Mouse (Mus musculus) intestine, postnatal 0 days (tissue): ENCODE measurements around the gene Msln. TPM values are rescaled to one million over a fixed set of nuclear protein-coding genes. Genes with fewer than 3 reads are reported as not detected.

Experiments
- ATAC-seq: fragments of 200-750 bp; cut with Nextera tagmentation; 2 replicates; pipeline ENCODE4 v1.8.0; 2017; ENCODE audit warnings: mild to moderate bottlenecking, moderate TSS enrichment, moderate library complexity
- H3K27ac ChIP-seq: fragments of 300-500 bp; sonication (generic); 2 replicates; pipeline ENCODE4 v1.5.1; 2014; ENCODE audit warnings: mild to moderate bottlenecking, low read depth, low read length, moderate library complexity
- H3K27me3 ChIP-seq: fragments of 300-500 bp; sonication (generic); replicated peaks from 2 replicates; pipeline ENCODE4 v1.6.1; 2014; ENCODE audit warnings: low read length, mixed read lengths; ENCODE audit not compliant: control insufficient read depth, insufficient read depth
- H3K36me3 ChIP-seq: fragments of 300-500 bp; sonication (generic); 2 replicates; pipeline ENCODE4 v1.6.1; 2014; ENCODE audit warnings: mild to moderate bottlenecking, moderate library complexity; ENCODE audit not compliant: control insufficient read depth, insufficient read depth
- H3K4me1 ChIP-seq: fragments of 300-500 bp; sonication (generic); replicated peaks from 2 replicates; pipeline ENCODE4 v1.6.1; 2014; ENCODE audit warnings: antibody characterized with exemption, low read length, mixed read lengths; ENCODE audit not compliant: control insufficient read depth, insufficient read depth
- H3K4me2 ChIP-seq: fragments of 300-500 bp; sonication (generic); replicated peaks from 2 replicates; pipeline ENCODE4 v1.6.1; 2014; ENCODE audit warnings: low read depth, mild to moderate bottlenecking, moderate library complexity
- H3K4me3 ChIP-seq: fragments of 300-500 bp; sonication (generic); 2 replicates; pipeline ENCODE4 v1.5.1; 2014; ENCODE audit warnings: low read depth, low read length
- H3K9ac ChIP-seq: fragments of 300-500 bp; sonication (generic); 2 replicates; pipeline ENCODE4 v1.6.1; 2014; ENCODE audit warnings: mild to moderate bottlenecking, low read depth, low read length
- H3K9me3 ChIP-seq: fragments of 300-500 bp; sonication (generic); 2 replicates; pipeline ENCODE4 v1.6.1; 2016; ENCODE audit warnings: mixed run types; ENCODE audit not compliant: control insufficient read depth
- CTCF ChIP-seq: sonication (generic); IDR thresholded peaks from 2 replicates; pipeline ENCODE4 v1.5.1; 2016; ENCODE audit warnings: low read depth, mild to moderate bottlenecking, control low read depth, antibody characterized with exemption, moderate library complexity
- WGBS: fragments of 180-500 bp; shearing (Covaris S2); extraction: QIAGEN DNeasy Blood & Tissue Kit; methylation state at CpG from one replicate; pipeline ENCODE4 v1.1.7; 2014; 5-methylcytosine and 5-hydroxymethylcytosine counted together
- polyA plus RNA-seq: library from polyadenylated mRNA; unstranded; fragments of >200 nt; fragmentation: Nextera tagmentation; extraction: Ambion mirVana; gene quantifications from 2 replicates; pipeline ENCODE4 v1.2.1, GENCODE M21; 2015

The Msln gene
- polyA plus RNA-seq, 1 experiment from 2014 or later = 48.2 TPM

- no peak overlapping the region for H3K27ac ChIP-seq
- no peak for TF ChIP-seq CTCF
- peaks cover 28% of the 10 kb centered on the region for H3K36me3 ChIP-seq
- H3K9ac ChIP-seq = no peak overlapping the region
- 74% methylated on average over 10 of the region's 10 CpGs for WGBS
- no peaks in the 10 kb centered on the region for H3K9me3 ChIP-seq
- H3K27me3 ChIP-seq = no peaks in the 10 kb centered on the region
- H3K4me1 ChIP-seq = peaks cover 7% of the 10 kb centered on the region; the same call in 1 of the 2 replicates
- H3K4me3 ChIP-seq = no peak overlapping the region
- no peak for ATAC-seq
- H3K4me2 ChIP-seq = no peak overlapping the region
These were observed 21.3 kb upstream of the Msln start for GRCm38 (mm10) chr17:25775318-25776062.

DNA sequence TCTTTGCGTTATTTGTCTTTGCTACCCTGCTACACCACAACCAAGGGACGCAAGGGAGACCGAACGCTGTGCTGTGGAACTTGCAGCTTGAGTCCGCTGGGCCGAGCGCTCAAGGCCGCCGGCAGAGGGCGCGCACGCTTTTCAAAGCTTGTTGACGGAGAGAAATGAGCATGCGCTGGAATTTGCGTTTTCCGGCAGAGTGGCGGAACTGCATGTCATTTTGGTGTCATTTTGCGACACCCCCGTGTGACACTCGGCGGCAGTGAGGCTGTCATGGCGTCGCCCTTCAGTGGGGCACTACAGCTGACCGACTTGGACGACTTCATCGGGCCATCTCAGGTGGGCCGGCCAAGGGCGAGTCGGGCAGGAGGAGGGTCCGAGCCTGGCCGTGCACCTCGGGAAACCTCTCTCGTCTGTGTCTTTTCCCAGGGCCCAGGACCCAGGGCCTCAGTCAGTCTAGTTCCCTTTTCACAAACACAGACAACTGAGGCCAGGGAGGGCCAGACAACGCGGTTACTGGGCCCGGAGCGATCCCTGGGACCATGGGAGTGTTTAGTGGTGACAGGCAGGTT, 19.5 kb upstream of the Msln start, which contains the start of gene Narfl:
TSS of gene Narfl (plus strand) at position 228 of the 572 bp plus-strand sequence.
- no peak within 1 kb of the TSS for H3K27ac ChIP-seq
- H3K4me2 ChIP-seq = peak within 1 kb of the TSS; percentile 77
- H3K9me3 ChIP-seq = no peaks in the 10 kb centered on the region
- 0 out of 2 replicates have a peak, but pooled peaks cover 5% of the 10 kb centered on the region for H3K27me3 ChIP-seq
- WGBS = under 1% methylated on average over 37 of the region's 37 CpGs
- peaks cover 15% of the 10 kb centered on the region; the same call in 1 of the 2 replicates for H3K36me3 ChIP-seq
- TF ChIP-seq CTCF = peak; percentile 99
- peak within 1 kb of the TSS; percentile 80 for H3K4me3 ChIP-seq
- peak; percentile 85 for ATAC-seq
- H3K9ac ChIP-seq = peak within 1 kb of the TSS; percentile 86
- peaks cover 7% of the 10 kb centered on the region; the same call in 1 of the 2 replicates for H3K4me1 ChIP-seq

DNA sequence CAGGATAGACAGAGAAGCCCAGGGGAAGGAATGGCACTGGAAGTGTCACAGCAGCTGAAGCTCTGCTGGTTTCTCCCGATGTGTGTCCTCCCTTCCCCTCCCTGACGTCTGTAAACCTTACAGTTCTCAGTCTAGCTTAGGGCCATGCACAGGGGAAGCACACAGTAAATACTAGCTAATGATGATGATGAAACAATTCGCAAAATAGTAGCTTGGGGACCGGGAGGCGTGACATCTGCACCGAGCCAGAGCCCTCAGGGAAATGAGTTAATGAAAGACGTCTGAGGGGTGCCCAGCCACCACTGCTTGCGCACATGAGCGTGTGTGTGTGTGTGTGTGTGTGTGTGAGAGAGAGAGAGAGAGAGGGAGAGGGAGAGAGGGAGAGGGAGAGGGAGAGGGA, 15.2 kb upstream of the Msln start:
- Histone ChIP-seq H3K27me3 (0 out of 2 replicates have a peak, but pooled peaks cover 5% of the 10 kb centered on the region), H3K4me3 (no peak overlapping the region), H3K9me3 (no peaks in the 10 kb centered on the region), H3K4me1 (peaks cover 4% of the 10 kb centered on the region; the same call in 1 of the 2 replicates), H3K4me2 (no peak overlapping the region), H3K36me3 (no peaks in the 10 kb centered on the region), H3K9ac (no peak overlapping the region), H3K27ac (no peak overlapping the region)
- no peak for TF ChIP-seq CTCF
- no peak for ATAC-seq
- WGBS = 52% methylated on average over 9 of the region's 9 CpGs

GRCm38 (mm10) chr17:25765886-25766285, 11.7 kb upstream of the Msln start:
- no peaks in the 10 kb centered on the region for H3K4me1 ChIP-seq
- H3K27ac ChIP-seq = no peak overlapping the region
- 71% methylated on average over 5 of the region's 5 CpGs for WGBS
- H3K9me3 ChIP-seq = no peaks in the 10 kb centered on the region
- ATAC-seq = no peak
- H3K36me3 ChIP-seq = no peaks in the 10 kb centered on the region
- 0 out of 2 replicates have a peak, but pooled peaks cover 5% of the 10 kb centered on the region for H3K27me3 ChIP-seq
- H3K9ac ChIP-seq = no peak overlapping the region
- TF ChIP-seq CTCF = no peak
- H3K4me2 ChIP-seq = no peak overlapping the region
- H3K4me3 ChIP-seq = no peak overlapping the region

DNA sequence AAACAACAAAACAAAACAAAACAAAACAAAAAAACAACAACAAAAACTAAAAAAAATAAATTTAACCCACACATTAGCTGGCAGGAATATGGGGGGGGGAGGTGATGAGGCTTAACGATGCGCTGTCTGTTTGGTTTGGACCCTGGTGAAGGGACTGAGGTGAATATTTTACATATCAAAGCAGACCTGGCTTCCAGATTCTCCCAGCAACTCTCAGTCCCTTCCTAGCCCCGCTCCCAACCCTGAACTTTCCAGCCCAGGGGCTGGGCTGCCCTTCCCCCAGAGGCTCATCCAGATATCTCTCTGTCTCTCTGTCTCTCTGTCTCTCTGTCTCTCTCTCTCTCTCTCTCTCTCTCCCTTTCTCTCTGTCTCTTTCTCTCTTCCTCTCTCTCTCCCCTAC, 8.4 kb upstream of the Msln start:
- Histone ChIP-seq H3K9ac (no peak overlapping the region), H3K4me1 (no peaks in the 10 kb centered on the region), H3K9me3 (no peaks in the 10 kb centered on the region), H3K4me3 (no peak overlapping the region), H3K27me3 (no peaks in the 10 kb centered on the region), H3K36me3 (no peaks in the 10 kb centered on the region), H3K27ac (no peak overlapping the region), H3K4me2 (no peak overlapping the region)
- 29% methylated on average over 3 of the region's 3 CpGs for WGBS
- ATAC-seq = no peak
- TF ChIP-seq CTCF = no peak

- Histone ChIP-seq H3K9ac (no peak overlapping the region), H3K4me2 (no peak overlapping the region), H3K36me3 (no peaks in the 10 kb centered on the region), H3K27ac (no peak overlapping the region), H3K9me3 (no peaks in the 10 kb centered on the region), H3K4me3 (no peak overlapping the region), H3K27me3 (no peaks in the 10 kb centered on the region), H3K4me1 (no peaks in the 10 kb centered on the region)
- ATAC-seq = no peak
- 43% methylated on average over 4 of the region's 4 CpGs for WGBS
- no peak for TF ChIP-seq CTCF
These were observed 7.4 kb upstream of the Msln start for GRCm38 (mm10) chr17:25761561-25761970.
